In genomic region chr14:18657777-18658753, GRCm38 (mm10) we compare ENCODE assay signal across 12 mouse cellular contexts.
"Had no signal": no experiment of that assay in that cellular context is flagged by ENCODE, and none has a peak within 500 bp of the region (broad histone marks: within the 10 kb centered on the region; RNA-seq: fewer than 3 reads in every experiment).

No protein-coding gene starts in this region.

- H3K9ac ChIP-seq: liver, embryonic 14.5 days; neural tube, embryonic 15.5 days had no signal

- DNase-seq: kidney, adult 8-10 months; kidney, postnatal 25 days; lung, postnatal 10 days; midbrain, embryonic 14.5 days; right cerebral cortex, adult 18-20 months; right cerebral cortex, postnatal 25 days; thymus, postnatal 4 days had no signal

- H3K4me1 ChIP-seq: neural tube, embryonic 15.5 days had no signal

- H3K27me3 ChIP-seq: neural tube, embryonic 15.5 days had no signal

- H3K27ac ChIP-seq: left cerebral cortex, adult 2 months; liver, embryonic 14.5 days; midbrain, embryonic 10.5 days; neural tube, embryonic 15.5 days had no signal

- H3K36me3 ChIP-seq: midbrain, embryonic 10.5 days; neural tube, embryonic 15.5 days had no signal

- H3K4me2 ChIP-seq: neural tube, embryonic 15.5 days had no signal

- H3K4me3 ChIP-seq: left cerebral cortex, adult 2 months; midbrain, embryonic 10.5 days; myocyte; neural tube, embryonic 15.5 days had no signal
